Mouse (Mus musculus) central nervous system, embryonic 11.5 days (tissue): ENCODE measurements around the gene Cts3. TPM values are rescaled to one million over a fixed set of nuclear protein-coding genes. Genes with fewer than 3 reads are reported as not detected.

ENCODE experiments used
- polyA plus RNA-seq: library from polyadenylated mRNA; depleted of rRNA; stranded (reverse); fragments of >200 nt; gene quantifications from 2 replicates; pipeline ENCODE4 v1.2.3, GENCODE M21; 2012; rRNA removed

Gene Cts3
- 0.37 TPM in 1 of 2 replicates, not detected in the other for polyA plus RNA-seq

DNA sequence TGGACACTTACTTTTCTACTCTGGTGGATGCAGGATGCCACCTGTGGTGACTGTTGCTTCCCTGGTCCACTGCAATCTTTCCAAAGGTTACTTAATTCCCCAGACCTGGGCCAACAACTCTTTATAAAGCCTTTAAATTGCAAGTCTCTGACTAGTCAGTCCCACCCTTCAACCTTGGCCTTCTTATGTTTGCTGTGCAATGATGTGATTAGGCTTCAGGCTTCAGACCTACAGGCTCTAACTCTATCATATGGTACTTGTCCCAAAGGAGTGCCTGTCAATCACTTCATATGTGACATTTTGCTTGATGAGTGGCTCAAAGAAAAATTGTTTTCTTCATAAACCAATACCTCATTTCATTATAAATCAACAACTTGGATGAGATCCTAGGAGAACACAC is at the start of gene Cts3:
Gene Cts3 (minus strand): TSS at position 101 of the 400 bp plus-strand sequence.

DNA sequence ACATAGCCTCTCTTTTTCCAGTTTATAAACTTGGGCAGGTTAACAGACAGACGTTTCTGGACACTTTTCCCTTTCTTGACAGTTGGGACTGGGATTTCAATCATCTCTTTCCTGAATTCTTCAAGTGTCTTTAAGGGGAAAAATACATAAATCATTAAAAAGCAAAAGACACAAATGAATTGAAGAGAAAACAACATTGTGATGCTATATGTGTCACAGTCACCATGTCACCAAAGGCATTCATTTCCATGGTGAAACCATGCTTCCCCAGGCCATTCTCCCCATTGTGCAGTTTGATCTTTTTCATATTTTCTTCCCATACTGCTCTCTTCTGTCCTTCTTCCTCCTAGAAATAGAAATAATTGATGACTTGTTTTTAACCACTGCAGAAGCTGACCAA is 1.9 kb downstream of the Cts3 start, which contains the start of gene Gm49352:
Gene Gm49352 (minus strand): TSS at position 101 of the 400 bp plus-strand sequence.

DNA sequence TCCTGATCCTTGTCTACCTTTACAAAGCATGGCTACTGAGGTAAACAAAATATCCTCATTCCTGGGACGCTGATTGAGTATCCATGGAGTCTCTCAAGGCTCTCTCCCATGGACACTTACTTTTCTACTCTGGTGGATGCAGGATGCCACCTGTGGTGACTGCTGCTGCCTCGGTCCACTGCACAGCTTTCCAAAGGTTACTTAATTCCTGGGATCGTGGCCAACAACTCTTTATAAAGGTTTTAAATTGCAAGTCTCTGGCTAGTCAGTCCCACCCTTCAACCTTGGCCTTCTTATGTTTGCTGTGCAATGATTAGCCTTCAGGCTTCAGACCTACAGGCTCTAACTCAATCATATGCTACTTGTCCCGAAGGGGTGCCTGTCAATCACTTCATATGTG is 28.3 kb downstream of the Cts3 start, which contains the start of gene Ctsm:
Gene Ctsm (minus strand): TSS at position 209 of the 400 bp plus-strand sequence.

Other genes with a start within 250 kb of the Cts3 start
- gene Cts7, start 211.9 kb downstream of the Cts3 start, polyA plus RNA-seq, result not detected in 2 replicates
- gene Ctsm, start 28.3 kb downstream of the Cts3 start, polyA plus RNA-seq, result 0.10 TPM in 1 of 2 replicates, not detected in the other
- gene Gm49352, start 2.0 kb downstream of the Cts3 start, polyA plus RNA-seq, result not detected in 2 replicates